Mouse (Mus musculus): ENCODE results near the gene Cxcl9.
"Not testable (repeated sequence)": the region's sequence is repeated elsewhere in the genome, so short reads cannot be mapped to it uniquely, and the experiment has no call there.

Cxcl9 gene

GRCm38 (mm10) chr5:92327929-92328328 lies at the start of gene Cxcl9:
Gene Cxcl9 (minus strand): TSS chr5:92328079.
- no peak for DNase-seq

DNA sequence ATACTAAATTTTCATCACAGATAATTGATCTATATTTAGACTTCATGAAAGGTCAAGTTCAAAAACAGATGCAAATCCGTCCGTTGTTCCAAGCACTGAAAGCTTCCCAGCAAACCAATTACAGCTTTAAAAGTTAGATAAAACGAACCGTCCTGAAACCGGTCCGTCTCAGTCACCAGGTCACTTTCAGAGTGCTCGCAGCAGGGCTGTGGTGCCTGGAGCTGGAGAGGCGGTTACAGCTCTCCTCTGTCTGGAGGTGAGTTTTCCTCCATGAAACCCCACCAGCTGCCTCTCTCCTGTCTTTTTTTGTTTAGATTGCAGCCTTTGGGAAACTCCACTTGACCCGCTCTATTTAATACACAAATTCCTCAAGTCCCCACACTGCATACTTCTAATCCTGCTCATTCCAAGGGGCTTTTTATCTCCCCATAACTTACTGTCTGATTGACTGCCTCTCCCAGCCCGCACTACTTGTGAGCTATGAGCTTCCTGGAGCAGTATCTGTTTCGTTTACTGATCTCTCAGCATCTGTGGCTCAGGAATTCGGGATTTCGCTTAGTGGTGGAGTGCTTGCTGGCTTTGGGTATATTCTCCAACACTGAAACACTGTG lies 49.0 kb upstream of the Cxcl9 start:
- DNase-seq: no peak

DNA sequence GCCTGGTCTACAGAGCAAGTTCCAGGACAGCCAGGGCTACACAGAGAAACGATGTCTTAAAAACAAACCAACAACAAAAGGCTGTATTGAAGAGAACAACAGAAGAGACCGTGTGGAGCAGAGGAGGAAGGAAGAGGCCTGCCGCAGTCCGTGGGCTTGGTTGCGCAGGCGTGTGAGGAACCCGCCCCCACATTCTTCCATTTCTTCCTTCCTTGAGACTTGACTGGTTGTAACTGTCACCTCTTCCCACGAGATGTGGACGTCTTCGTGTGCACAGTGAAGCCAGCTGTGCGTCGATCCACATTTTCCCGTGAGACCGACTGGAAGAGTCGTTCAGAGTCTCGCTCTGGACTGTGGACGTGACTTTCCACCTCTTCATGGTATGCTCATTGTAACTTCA lies 47.5 kb upstream of the Cxcl9 start:
- peak; percentile 56 for DNase-seq

GRCm38 (mm10) chr5:92374721-92375142 lies 46.9 kb upstream of the Cxcl9 start:
- peak; percentile 48 for DNase-seq

GRCm38 (mm10) chr5:92372605-92373004 lies 44.7 kb upstream of the Cxcl9 start:
- DNase-seq: no peak

GRCm38 (mm10) chr5:92371361-92371976 lies 43.6 kb upstream of the Cxcl9 start:
- DNase-seq: no peak

GRCm38 (mm10) chr5:92370891-92371290 lies 43.0 kb upstream of the Cxcl9 start:
- no peak for DNase-seq

- DNase-seq: no peak
These were observed 42.5 kb upstream of the Cxcl9 start for GRCm38 (mm10) chr5:92370392-92370791.

DNA sequence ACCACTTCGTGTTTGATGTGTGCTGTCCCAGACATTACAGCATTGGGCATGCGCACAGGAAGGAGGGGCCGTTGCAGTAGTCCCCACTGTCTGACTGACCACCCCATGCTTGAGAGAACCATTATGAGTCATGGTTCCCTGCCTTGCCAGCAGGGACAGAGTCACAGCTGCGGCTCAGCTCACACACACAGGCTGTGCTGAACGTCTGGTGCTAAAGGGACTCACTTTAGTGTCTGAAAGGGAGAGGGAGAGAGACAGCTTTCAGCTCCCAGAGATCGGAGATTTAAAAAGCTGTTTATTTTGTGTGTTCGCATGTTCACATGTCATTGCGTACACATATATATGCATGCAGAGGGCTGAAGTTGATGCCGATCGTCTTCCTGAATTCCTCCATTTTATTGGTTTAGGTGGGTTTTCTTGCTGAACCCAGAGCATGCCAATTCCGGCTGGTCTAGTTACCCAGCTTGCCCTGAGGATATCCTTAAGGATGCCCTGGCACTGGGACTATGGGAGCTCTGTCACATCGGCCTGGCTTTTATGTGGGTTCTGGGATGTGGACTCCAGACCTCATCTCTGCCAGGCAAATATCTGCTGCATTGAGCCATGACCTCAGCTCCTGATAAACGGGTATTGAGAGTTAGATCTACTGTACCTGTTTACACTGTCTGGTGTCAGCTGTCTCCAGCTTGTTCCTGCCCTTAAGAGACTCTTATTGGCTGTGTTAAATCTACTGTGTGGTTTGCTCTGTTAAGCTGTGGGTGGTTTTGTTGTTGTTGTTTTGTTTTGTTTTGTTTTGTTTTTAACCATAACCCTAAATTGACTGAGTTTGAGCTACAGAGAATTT lies 41.5 kb upstream of the Cxcl9 start:
- DNase-seq: no peak

DNA sequence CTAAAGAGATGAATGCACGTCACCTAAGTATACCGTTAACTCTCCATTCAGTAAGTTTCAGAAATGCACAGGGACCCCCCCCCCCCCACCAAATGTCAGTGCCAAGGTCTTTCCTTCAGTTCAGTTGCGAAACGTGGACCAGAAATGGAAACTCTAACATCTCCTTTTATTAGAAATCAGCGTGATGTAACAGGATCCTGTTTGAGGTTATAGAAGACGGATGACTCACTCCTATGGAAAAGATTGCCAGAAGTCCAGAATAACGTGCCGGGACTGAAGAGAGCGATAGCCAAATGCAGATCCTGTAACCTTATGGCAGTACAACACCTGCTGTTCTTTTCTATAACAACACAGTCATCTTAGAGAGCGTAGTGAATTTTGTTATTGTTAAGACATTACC lies 40.5 kb upstream of the Cxcl9 start:
- no peak for DNase-seq

DNA sequence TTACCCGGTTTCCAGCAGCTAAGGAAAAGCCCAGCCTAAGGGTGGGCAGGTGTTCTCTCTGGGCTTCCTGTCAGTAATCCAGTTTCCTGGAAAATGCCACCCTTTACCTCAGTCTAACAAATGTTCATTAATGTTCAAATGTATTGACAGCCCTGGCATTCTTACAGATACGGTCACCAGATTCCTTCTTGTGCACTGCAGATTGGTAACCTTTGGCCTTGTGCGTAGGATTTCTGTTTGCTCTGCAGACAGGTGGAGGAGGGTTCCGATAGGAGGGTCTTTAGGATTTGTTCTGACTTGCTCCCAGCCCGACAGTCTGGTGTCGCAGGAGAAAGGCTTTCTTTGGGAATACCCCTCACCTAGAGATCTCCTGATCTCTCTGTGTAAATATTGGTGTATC lies 38.7 kb upstream of the Cxcl9 start:
- DNase-seq: no peak

- DNase-seq: no peak
These were observed 37.3 kb upstream of the Cxcl9 start for GRCm38 (mm10) chr5:92365146-92365705.

DNA sequence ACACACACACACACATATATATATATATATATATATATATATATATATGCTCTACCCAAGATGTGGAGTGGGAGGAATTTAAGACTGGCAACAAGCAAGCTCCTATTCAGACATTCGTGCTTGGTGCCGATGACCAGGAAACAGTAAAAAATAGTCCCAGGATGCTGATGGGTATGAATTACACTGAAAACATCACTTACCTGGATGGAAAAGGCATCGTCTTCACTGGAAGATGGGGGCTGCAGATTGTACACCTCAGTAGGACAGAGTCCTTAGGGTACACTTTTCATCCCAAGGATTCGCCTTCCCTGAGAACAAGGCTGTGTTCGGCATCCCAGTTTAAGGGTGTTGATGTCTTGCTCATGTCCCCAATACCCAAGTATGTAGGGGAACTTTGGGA lies 36.1 kb upstream of the Cxcl9 start:
- no peak for DNase-seq

- no peak for DNase-seq
These were observed 35.3 kb upstream of the Cxcl9 start for GRCm38 (mm10) chr5:92363179-92363578.

DNA sequence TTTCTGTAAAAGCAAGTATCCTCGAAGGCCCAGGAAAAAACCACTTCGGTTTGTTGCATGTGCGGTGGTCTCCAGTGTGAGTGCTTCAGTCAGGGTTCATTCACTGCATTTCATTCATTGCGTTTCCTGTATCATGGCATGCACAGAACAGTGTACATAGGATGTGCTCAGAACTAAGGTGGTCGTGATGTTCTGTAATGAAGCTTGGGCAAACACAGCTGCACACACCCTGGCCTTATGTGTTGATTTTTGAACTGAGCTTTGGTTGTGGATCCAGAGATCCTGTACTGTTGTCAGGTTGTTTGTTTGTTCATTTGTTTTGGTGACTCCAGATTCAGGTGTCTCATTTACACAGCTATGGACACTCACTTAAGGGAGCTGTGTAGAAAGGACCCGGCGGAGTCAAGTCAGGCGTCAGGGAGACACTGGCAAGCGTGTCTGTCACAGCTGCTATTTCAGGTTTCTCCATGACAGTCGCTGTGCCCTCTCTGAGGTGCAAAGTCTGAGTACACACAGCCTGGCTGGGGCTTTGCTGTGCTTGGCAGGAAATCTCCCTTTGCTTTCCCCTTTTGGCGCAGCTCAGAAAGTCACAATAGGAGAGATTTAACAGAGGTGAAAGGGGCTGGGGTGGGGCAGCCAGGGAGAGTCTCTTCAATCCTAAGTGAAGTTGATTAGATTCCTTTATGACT lies 31.0 kb upstream of the Cxcl9 start:
- DNase-seq: no peak

GRCm38 (mm10) chr5:92358033-92358432 lies 30.2 kb upstream of the Cxcl9 start:
- no peak for DNase-seq

GRCm38 (mm10) chr5:92353517-92353916 lies 25.6 kb upstream of the Cxcl9 start:
- DNase-seq: peak; percentile 51

- DNase-seq: not testable (repeated sequence)
These were observed 24.8 kb upstream of the Cxcl9 start for GRCm38 (mm10) chr5:92352716-92353115.

DNA sequence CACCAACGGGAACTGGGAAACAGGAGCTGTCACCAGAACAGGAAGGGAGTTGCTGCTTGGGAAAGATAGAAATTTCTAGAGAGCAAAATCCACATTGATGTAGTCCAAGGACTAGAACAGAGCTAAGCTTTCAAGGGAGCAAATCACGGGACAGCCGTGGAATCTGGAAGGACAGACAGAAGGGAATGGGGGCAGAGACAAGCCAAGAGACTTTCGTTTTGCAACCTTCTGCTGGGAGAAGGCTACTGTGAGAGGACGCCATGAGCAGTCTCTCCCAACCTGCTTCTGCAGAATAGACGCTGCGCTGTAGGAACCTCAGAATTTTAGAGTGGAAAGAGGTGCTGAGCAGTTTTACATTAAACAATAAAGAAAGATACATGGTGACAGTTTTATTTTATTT lies 21.9 kb upstream of the Cxcl9 start:
- DNase-seq: no peak

GRCm38 (mm10) chr5:92348794-92349413 lies 21.0 kb upstream of the Cxcl9 start, which contains the start of gene Cxcl10:
Gene Cxcl10 (minus strand): TSS chr5:92348889.
- peak; percentile 59 for DNase-seq

DNA sequence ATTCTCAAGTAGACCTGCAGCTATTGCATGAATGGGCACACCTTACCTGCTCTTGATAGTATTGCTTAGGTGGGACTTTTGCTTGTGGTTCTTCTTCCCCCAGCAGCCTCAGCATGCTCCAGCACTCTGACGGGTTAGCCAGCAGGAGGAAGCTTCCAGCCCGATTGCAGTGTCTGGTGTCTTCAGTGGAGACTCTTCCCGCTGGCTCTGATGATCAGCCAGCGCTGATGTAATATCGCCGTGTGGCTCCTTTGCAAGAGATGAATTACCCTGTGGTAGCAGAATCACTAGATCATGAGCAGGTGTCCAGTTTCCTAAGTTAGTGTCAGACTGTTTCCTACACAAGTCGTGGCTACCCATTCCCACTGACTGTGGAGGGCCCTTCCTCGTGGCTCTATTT lies 17.1 kb upstream of the Cxcl9 start:
- no peak for DNase-seq

DNA sequence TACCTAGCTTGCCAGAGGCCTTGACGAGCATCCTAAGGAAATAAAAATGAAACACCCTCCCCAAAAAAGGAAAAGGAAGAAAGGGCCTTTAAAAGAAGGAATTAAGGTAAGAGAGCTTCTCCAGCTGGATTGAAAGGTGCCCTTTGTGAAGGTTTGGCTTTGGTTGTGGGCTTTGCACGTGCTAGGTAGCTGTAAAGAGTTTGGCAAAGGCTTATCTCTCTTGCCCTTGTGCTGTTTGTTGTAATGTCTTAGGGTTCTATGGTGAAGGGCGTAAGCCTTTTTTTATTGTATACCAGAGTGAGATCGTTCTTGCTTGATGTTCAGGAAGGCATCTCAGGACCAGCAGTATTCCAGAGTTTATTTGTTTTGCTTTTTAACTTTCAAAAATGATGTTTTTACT lies 12.7 kb upstream of the Cxcl9 start:
- no peak for DNase-seq

- DNase-seq: no peak
These were observed 8.9 kb upstream of the Cxcl9 start for GRCm38 (mm10) chr5:92336743-92337142.

Data from thymus, postnatal 4 days (tissue).